Mouse (Mus musculus): ENCODE measurements around the gene Fubp1.

GRCm38 (mm10) chr3:152165351-152166098, 44.7 kb upstream of the Fubp1 start:
- no peak for TF ChIP-seq CTCF (IDR thresholded peaks at IDR 0.05)
- 0 out of 2 replicates have a peak, but pooled peaks have one; percentile 10 for TF ChIP-seq EP300 (IDR thresholded peaks at IDR 0.05)
